Mouse (Mus musculus) kidney, postnatal 36 days (tissue): ENCODE results near the gene Sst.
"Not testable (repeated sequence)": the region's sequence is repeated elsewhere in the genome, so short reads cannot be mapped to it uniquely, and the experiment has no call there.

Experiments
- DNase-seq, 2 experiments: peaks; one replicate each; pipeline ENCODE4 v3.0.0; 2021 to 2022; ENCODE audit warnings: mixed read lengths in 2 of 2

The Sst gene

GRCm38 (mm10) chr16:23890636-23891035 lies at the start of gene Sst:
Gene Sst (minus strand): TSS chr16:23890958.
- DNase-seq, result no peak

GRCm38 (mm10) chr16:23934397-23934796 lies 43.6 kb upstream of the Sst start:
- DNase-seq, result no peak

GRCm38 (mm10) chr16:23932294-23932693 lies 41.5 kb upstream of the Sst start, which contains the start of gene Rtp2:
Gene Rtp2 (minus strand): TSS chr16:23932394.
- DNase-seq, result no peak

GRCm38 (mm10) chr16:23931275-23931674 lies 40.5 kb upstream of the Sst start:
- no peak for DNase-seq

GRCm38 (mm10) chr16:23930426-23931073 lies 39.8 kb upstream of the Sst start:
- no peak for DNase-seq

- DNase-seq, result no peak
These were observed 36.8 kb upstream of the Sst start for GRCm38 (mm10) chr16:23927301-23928114.

- DNase-seq, result no peak
These were observed 32.1 kb upstream of the Sst start for GRCm38 (mm10) chr16:23922906-23923305.

GRCm38 (mm10) chr16:23921697-23922096 lies 30.9 kb upstream of the Sst start:
- DNase-seq, result no peak

GRCm38 (mm10) chr16:23919418-23919817 lies 28.7 kb upstream of the Sst start:
- DNase-seq, result no peak

- DNase-seq, result no peak
These were observed 22.6 kb upstream of the Sst start for GRCm38 (mm10) chr16:23913401-23913800.

- DNase-seq, result no peak
These were observed 22.0 kb upstream of the Sst start for GRCm38 (mm10) chr16:23912741-23913140.

GRCm38 (mm10) chr16:23909015-23909354 lies 18.2 kb upstream of the Sst start:
- DNase-seq, result not testable (repeated sequence)

GRCm38 (mm10) chr16:23908076-23909014 lies 17.6 kb upstream of the Sst start:
- DNase-seq, result not testable (repeated sequence)

GRCm38 (mm10) chr16:23906586-23906985 lies 15.8 kb upstream of the Sst start:
- not testable (repeated sequence) for DNase-seq

- DNase-seq, result no peak
These were observed 10.7 kb upstream of the Sst start for GRCm38 (mm10) chr16:23901411-23901810.

GRCm38 (mm10) chr16:23900061-23900460 lies 9.3 kb upstream of the Sst start:
- DNase-seq, result no peak

GRCm38 (mm10) chr16:23898840-23899239 lies 8.1 kb upstream of the Sst start:
- DNase-seq, result peak; percentile 70 to 91

- DNase-seq, result peak; percentile 66 to 86
These were observed 7.3 kb upstream of the Sst start for GRCm38 (mm10) chr16:23897984-23898586.

GRCm38 (mm10) chr16:23897486-23897885 lies 6.7 kb upstream of the Sst start:
- DNase-seq, result no peak

- DNase-seq, result no peak
These were observed 4.4 kb upstream of the Sst start for GRCm38 (mm10) chr16:23895135-23895534.

- peak in 1 of 2 experiments; percentile 53 for DNase-seq
These were observed 607 bp downstream of the Sst start for GRCm38 (mm10) chr16:23890151-23890550.

GRCm38 (mm10) chr16:23887910-23888579 lies 2.7 kb downstream of the Sst start:
- no peak for DNase-seq
